Mouse (Mus musculus): ENCODE measurements around the gene Rtn2.

The Rtn2 gene

DNA sequence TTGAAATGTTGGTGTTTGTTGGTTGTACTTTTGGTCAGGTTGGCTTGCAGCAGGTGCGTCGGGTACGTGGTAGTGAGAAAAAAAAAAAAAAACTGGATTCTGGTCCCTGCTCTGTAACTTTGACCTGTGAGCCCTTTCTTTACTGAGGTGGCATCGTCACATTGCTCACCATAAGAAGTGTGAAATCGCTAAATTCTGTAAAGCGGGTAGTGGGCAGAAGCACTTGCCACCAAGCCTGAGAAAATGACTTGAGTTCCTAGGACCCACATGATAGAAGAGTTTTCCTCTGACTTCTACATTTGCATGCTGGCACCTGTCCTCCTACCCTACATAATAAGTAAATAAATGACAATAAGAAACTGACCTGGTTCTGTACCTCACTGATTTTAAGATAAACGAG is 38.2 kb downstream of the Rtn2 start:
- no peak for DNase-seq

DNA sequence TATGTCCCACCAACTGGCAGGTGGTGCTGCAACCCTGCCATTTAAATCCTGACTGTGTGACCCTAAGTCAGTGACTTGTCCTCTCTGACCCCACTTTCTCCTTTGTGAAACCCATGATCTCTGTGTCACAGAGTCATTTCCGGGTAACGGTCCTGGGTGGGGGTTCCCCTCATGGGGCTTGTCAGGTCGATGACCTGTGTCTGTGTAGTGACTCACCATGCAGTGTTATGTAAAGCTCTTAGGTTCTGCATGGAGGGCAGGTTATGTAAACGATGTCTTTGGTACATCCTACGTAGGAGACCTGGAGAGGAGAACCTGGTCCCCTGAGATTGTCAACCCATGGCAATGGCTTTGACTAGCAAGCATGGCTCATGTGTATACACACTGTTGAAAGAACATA is 39.0 kb downstream of the Rtn2 start:
- DNase-seq, result no peak

DNA sequence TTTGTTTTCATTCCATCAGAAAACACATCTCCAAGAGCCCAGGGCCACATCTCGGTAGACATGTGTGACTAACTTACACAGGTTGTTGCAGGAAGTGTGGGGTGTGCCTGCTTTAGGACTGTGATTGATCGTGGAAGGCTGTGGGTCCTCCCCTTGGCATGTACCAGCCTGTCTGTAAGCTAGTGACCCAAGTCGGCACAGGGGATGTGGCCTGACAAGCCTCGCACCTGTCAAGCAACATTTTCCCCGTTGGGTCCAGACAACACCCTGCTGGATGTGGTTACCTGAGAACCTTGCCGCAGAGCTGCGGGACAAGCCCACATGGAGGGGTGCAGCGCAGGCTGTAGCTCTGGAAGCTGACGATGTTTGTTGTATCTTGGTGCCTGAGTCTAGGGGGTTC is 40.1 kb downstream of the Rtn2 start:
- DNase-seq, result no peak

DNA sequence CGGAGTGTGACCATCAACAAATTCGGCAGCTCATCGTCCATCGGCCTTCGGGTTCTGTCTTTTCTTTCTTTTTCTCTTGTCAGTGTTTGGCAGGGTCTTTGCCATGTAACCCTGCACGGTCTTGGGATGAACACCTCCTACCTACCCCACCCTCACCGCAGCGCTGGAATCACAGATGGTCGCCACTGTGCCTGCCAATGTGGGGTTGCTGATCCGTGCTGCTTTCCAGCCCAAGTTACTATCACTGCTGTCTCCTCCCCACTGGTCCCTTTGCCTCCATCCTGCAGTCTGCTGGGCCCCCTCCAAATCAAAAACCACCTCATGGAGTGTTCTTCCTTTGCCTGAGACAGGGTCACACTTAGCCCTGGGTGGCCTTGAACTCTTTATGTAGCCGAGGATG is 41.8 kb downstream of the Rtn2 start:
- DNase-seq, result no peak

DNA sequence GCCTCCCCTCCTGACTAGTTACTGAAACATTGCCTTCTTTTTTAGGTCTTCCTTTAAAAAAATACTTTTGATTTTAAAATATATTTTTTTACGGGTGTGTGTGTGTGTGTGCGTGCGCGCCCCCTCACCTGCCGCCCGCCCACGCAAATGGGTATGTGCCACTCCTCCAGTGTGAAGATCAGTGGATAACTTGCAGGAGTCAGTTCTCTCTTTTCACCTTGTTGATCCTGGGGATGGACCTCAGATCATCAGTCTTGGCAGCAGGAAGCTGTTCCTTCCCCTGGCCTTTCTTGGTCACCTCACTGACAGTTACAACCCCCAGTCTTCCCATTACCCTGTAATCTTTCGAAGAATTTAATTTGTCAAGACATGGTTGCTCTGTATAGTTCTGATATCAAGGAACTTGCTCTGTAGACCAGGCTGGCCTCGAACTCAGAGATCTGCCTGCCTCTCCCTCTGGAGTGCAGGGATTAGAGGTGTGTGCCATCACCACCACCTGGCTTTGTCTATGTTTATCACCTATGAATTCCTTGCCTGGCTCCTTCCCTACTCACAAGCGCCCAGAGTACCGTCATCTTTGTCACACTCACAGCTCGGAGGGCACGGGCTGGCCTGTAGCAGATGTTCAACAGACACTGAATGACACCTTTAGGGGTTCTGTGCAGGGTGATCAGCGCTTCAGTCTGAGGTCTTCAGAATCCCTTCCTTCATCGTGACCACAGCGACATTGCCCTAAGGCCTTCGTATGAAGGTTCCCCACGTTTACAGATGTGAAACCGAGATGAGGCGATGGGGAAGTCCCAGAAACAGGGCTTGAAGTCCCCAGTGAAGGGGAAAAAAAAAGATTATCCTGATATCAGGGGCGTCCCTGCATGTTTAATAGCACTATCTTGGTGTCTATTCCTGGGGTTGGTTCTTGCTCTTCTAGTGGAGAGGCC is 43.1 kb downstream of the Rtn2 start:
- no peak for DNase-seq

DNA sequence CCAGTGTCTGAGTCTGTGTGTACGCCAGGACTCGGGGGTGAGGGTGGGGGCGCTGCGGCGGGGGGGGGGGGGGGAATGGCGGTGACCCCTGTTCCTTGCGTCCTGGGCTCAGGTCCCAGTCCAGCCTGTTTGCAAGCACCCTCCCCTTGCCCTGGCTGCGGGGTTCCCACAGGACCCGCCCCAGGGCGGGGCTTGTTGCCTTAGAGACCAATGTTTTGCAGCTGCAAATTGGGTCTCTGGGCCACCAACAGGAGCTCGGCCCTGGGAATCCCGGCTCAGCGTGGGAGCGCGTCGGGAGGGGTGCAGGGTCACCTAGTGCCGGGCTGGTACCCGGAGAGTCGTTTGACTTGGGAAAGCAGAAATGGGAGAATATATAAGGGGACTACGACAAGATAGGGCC is 43.9 kb downstream of the Rtn2 start:
- DNase-seq, result peak; percentile 86

DNA sequence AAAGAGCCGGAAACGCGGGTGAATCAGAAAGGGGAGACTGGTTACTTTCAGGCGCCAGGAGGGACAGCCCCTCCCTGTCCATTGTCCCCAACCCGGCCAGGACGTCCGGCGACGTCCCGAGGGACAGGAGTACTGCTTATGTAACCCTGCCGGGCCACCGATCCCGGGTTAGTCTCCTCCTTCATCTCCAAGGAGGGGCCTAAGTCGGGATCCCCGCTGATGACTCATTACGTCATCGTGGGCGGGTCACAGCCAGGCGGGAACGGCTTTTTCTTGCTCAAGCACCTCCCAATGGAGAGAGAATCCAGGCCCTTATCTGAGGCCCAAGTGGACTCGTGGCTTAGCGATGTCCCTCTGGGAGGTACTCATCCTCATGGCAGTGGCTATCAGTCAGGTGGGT is 44.7 kb downstream of the Rtn2 start:
- peak; percentile 86 for DNase-seq

DNA sequence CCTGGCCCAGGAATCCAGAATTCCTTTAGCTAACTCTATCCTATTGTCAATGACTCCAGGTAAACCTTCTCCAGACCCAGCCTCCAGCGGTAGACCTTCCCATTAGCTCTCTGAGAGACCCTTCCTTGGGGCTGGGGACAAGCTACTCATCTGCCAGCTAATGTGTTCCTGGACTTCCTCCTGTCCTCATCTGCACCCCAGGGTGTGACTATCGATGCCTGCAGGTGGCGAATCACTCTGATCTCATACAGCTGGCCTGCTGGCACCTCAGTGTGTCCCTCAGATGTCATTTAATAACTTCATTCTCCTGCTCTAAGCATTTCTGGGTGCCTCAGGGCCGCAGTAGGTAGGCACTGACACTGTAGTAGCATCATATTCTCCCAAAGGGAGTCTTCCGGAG is 45.4 kb downstream of the Rtn2 start:
- no peak for DNase-seq

DNA sequence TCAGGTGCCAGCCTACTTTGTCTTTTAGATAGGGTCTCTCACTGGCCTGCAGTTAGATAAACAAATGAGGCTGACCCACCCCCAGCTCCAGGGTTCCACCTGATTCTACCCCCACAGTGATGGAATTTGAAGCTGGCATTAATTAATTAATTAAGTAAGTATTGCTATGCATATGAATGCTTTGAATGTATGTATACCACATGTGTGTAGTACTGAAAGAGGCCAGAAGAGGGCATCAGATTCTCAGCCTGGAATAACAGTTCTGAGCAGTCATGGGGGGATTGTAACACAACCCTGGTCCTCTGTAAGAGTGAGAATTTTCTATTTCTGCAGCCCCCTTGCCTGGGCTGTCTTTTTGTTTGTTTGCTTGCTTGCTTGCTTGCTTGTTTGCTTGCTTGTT is 46.0 kb downstream of the Rtn2 start:
- DNase-seq, result no peak

DNA sequence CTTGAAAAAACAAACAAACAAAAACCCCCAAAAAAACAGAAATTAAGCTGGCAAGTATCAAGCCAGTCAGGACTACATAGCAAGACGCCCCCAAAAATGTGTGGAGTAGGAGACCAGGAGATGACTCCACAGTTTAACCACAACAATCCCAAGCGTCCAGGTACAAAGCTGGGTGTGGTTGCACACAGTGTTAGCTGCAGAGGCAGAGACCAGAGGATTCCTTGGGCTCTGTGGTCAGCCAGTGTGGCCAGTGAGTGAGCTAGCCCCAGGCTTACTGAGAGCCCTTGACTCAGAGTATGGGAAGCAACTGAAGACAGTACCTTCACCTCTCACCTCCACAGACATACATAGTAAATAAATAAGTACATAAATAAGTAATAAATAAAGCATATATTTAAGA is 49.5 kb downstream of the Rtn2 start:
- no peak for DNase-seq

DNA sequence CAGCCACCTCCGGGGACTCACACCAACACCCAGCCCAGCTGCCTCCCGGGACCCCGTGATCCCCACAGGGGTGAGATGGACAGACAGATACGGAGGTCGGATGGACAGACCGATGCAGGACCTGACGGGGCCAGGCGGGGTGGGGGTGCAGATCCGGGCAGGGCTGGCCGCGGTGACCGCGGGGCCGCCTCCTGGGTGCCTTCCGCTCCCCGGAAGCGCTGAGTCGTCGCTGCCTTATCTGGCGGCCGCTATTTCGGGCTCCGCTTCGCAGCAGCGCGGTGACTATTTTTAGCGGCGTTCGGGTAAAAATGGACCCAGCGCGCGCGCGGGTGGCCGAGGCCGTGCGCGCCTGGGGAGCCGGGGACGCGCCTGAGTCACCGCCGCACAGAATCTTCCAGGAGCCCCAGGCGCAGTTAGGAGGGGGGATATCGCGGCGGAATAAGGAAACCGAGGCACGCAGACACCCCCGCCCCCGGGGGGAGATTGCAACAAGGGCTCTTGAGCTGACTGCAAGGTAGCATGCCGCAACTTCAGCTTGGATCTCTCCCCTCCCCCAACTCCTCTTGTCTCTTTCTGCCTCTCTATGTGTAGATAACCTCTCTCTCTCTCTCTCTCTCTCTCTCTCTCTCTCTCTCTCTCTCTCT is 50.4 kb downstream of the Rtn2 start:
- DNase-seq, result peak; percentile 72

DNA sequence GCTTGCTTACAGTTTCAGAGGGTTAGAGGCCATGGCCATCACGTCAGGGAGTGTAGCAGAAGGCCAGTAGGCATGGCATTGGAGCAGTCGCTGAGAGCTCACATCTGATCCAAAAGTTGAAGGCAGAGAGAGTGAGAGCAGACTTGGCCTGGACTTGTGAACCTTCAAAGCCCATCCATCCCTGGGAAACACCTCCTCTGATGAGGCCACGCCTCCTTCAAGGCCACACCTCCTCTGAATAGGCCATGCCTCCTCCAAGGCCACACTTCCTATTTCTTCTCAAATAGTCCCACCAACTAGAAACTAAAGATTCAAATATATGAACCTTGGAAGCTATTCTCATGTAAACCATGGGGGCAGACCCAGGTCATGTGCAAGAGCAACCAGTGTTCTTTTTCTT is 53.2 kb downstream of the Rtn2 start:
- peak; percentile 50 for DNase-seq

DNA sequence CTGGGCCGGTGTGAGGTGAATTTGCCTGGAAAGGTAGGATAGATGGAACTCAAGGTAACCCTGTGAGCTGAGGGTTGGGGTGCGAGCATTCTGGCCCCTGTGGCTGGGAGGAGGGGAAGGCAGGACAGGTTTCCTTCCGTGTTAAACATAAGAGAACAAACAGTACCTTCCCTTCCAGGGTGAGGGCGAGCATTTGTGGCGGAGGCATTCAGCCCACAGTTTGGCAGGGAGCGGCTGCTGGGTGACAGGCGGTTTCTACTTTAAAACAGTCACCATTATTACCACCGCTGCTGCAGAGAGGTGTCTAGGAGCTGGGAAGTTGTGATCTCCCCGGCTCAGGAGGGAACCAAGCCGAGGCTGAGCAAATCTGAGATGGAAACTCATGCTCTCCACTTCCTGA is 54.7 kb downstream of the Rtn2 start:
- DNase-seq, result no peak

DNA sequence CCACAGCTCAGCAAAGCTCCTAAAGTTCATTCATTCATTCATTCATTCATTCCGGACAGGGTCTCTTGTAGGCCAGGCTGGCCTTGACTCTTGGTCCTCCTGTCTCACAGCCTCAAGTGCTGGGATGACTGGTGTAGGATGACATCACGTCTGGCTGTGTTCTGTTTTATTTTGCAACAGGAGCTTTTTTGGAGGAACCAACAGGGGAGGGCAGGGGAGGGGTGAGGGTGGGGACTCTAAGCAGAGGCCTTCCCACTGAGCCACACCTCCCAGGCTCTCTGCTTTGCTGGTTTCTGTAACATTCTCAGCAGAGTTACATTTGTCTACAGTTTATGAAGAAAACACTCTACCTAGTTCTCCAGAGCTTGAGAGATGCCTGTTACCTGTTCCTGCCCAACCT is 55.6 kb downstream of the Rtn2 start:
- DNase-seq, result no peak

DNA sequence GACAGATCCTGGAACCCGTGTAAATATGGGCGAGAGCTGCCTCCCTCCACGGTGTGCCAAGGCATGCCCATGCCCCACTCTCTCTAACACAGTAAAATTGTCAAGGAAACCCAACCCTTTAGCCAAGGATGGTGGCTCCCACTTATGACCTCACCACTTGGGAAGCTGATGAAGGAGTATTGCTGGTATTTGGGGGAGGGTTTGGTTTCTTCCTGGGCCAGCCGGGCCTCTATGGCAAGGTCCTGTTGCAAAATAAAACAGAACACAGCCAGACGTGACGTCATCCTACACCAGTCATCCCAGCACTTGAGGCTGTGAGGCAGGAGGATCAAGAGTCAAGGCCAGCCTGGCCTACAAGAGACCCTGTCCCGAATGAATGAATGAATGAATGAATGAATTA is 56.2 kb downstream of the Rtn2 start:
- DNase-seq, result no peak

DNA sequence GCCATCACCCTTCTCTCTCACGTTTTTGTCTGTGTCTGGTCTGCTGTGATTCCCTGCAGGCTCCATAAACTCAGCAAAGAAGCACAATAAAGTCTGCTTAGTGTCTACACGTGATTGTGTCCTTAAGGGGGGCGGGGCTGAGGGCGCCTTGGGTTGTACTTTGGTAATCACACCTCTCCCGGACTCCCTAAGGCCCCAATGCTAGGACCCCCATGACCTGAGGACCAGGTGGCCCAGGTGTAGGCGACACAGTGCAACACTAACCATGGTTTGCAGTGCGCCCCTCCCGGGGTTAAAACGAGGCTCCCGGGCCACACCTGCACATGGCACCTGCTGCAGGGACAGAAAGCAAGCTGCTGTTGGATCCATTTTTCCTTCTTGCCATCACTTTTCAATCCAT is 58.8 kb downstream of the Rtn2 start:
- DNase-seq, result no peak

DNA sequence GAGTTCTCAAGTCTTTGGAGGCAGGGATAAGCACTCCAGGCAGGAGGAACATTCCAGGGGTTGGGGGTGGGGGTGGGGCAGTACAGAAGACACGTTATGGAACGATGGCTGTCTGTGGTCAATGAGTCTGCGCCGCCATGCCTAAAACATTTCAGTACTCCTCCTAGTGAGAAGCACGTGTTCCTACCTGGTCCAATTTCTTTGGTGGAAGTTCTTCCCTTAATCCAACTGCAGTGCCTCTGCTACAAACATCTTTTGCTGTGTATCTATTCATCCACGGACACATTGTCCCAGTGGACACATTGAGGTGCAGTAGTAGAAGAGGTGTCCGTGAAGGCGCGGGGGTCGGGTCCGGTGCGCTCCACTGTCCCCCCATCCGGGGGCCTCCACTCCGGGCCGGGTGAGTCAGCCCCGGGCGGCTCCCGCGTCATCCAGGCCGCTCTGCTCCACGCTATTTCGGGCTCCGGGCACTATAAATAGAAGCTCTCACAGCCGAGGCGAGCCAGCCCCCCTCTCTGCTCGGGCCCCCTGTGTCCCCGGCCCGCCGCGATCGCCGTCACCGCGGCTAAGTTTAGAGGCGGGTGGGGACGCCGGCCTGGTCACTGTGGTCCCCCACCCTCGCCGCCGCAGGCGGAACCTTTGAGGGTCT is 59.5 kb downstream of the Rtn2 start:
- DNase-seq, result no peak

DNA sequence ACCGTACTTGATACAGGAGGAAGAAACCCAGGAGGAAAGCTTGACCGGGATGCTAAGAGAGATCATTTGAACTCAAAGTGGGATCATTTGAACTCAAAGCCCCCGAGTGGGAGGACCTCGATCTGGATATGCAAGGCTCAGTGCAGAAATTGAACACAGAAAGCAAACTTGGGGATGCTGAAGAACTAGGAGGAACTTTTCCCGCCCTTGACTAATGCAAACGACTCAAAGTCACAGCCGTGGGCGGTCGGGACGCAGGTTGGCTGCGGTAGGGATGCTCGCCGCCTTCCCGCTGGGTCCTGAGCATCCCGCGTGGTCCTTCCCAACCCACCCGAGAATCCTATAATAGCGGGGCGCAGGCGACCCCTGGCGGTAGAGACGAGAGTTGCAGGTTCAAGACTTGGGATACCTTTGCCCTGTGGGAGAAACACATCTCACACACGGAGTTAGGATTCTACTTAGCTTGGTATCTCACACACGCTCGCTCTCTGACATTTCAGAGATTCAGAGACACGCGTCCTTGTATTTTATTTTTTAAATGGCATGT is 60.1 kb downstream of the Rtn2 start:
- DNase-seq, result peak; percentile 79

DNA sequence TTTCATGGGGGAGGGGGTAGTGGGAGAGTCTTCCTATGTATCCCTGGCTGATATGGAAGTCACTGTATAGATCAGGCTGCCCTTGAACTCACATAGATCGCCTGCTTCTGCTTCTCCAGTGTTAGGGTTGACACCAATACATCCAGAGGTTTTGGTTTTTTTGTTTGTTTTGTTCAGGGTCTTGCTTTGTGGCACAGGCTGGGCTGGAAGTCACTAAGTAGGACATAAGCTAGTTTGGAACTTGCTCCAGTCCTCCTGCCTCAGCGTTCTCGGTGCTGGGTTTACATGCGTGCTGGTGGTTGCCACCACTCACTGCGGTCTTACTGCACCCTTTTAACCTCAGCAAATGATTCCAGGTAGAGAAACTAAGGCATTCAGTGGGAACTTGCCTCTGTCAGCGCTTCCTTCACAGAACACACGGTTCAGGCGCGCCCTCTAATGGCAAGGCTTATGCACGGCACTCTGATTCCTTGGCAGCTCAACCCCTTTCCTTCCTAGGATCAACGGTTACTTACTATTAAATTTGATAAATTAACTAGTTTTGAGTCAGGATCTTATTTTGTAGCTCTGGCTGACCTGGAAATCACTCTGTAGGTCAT is 60.9 kb downstream of the Rtn2 start:
- DNase-seq, result peak; percentile 81

DNA sequence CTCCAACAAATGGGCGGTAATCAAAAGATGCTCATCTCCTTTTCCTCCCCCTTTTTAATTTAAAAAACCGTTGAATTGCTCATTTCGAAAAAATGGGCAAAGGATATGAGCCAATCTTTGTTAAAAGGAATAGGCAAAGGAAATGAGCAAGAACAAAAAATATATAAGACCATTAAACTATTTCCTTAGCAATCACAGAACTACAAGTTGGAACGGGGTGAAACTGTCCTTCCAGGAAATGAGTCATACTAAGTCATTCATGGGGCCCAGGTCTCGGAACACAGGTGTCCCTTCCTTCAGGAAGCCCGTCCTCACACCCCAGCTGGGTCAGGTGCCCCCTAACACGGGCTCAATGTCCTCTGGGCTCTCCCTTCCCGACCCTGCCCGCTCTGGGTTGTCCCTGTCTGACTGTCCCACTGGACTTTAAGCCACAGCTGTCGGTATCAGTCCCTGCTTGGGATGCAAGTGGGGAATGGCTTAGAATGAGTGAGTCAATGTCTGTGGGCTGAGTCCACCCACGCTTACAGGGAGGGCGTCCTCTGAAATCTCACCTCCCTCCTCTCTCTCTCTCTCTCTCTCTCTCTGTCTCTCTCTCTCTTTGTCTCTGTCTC is 61.9 kb downstream of the Rtn2 start, which contains the start of gene Ercc1:
Ercc1 (plus strand) TSS at position 542 of the 611 bp plus-strand sequence.
- no peak for DNase-seq

DNA sequence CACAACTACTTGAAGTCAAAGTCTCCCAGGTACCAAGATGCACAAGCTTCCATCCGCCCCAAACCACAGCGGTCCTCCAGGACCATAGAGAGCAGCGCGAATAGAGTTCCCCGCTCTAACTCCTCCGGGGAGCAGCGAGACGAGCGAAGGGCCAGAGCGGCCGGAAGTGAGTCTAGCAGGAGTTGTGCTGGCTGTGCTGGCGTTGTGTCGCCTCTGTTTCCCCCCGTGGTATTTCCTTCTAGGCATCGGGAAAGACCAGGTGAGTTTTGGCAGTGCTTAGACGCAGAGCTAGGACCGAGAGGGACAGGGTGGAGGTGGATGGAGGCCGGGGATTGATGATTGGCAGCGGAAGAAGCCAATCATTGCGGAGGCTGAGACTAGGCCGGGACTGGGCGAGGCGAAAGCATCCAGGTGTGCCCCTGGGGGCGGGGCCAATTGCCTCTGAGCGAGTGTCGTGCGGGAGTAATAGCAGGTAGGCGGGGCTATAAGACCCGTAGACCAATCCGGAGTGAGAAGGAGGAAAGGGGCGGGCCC is 62.6 kb downstream of the Rtn2 start:
- DNase-seq, result peak; percentile 99
